8 mouse cellular contexts compared by ENCODE assay signal in the genomic region with DNA sequence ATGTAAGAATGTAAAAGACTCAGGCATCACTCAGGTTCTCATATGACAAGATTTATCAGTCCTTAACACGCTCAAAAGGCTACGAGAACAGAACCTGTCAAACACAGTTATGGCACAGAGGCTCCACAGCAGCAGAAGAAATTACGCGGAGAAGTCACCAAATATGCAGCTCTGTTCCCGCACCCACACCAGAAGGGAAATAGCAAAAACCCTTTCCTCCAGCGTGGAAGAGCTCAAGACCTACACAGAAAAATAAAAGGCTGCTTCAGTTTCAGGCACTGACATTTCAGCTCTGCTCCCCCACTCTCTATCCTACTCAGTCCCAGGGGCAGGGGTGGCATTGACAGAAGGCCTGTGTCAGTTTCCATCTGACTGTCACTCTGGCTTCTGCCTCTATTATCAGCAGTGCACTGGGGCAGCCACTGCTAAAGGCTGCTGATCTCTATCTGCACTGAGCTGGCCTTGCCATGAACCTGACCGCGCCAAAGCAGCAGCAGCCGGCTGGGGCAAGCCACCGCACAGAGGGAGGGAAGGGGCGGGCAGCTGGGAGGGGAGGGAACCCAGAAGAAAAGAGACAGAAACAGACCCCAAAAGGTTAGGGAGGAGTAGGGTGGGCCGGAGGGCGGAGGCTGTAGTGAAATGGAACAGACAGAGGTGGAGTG.
DNase-seq lines count a peak whose midpoint lies in the region; ATAC-seq lines count a peak whose summit lies in the region.

No protein-coding gene starts in this region.

- no peaks in the 10 kb centered on the region for H3K27me3 ChIP-seq in heart, embryonic 11.5 days (ENCODE audit: control insufficient read depth, insufficient read depth, low read length)
- no peaks in the 10 kb centered on the region for H3K27me3 ChIP-seq in hindbrain, embryonic 13.5 days

- no peaks in the 10 kb centered on the region for H3K36me3 ChIP-seq in heart, embryonic 11.5 days (ENCODE audit: control insufficient read depth, insufficient read depth, low read length)
- H3K36me3 ChIP-seq in hindbrain, embryonic 13.5 days: no peaks in the 10 kb centered on the region

- H3K9ac ChIP-seq in heart, embryonic 11.5 days (ENCODE audit: low read depth, low read length): peak overlapping the region; percentile 11; the same call in 1 of the 2 replicates
- H3K9ac ChIP-seq in hindbrain, embryonic 13.5 days: peak overlapping the region; percentile 60

- ATAC-seq in heart, embryonic 11.5 days (replicated peaks; ENCODE audit: insufficient number of reproducible peaks, low FRiP score, low TSS enrichment): peak; percentile 77
- peak; percentile 98 for ATAC-seq in hindbrain, embryonic 13.5 days (ENCODE audit: low FRiP score)

- H3K4me3 ChIP-seq in heart, embryonic 11.5 days (ENCODE audit: low read depth, low read length): peak overlapping the region; percentile 30
- H3K4me3 ChIP-seq in hindbrain, embryonic 13.5 days: peak overlapping the region; percentile 24

- H3K4me2 ChIP-seq in heart, embryonic 11.5 days: peak overlapping the region; percentile 66
- peak overlapping the region; percentile 51 for H3K4me2 ChIP-seq in hindbrain, embryonic 13.5 days

- WGBS in heart, embryonic 11.5 days (ENCODE audit: insufficient replicate concordance): 19% methylated on average over 13 of the region's 13 CpGs
- WGBS in hindbrain, embryonic 13.5 days: 19% methylated on average over 13 of the region's 13 CpGs

- no peak for DNase-seq in heart, postnatal 36 days
- DNase-seq in adrenal gland, postnatal 25 days: peak; percentile 13
- peak; percentile 7 to 12 for DNase-seq in left cerebral cortex, postnatal 14 days (ENCODE audit: low spot score in 2 of 2)
- DNase-seq in retina, embryonic 14.5 days (ENCODE audit: low spot score): peak; percentile 81
- no peak for DNase-seq in testis, postnatal 14 days (ENCODE audit: low spot score)
- no peak for DNase-seq in thymus, postnatal 4 days

- intact Hi-C loops in heart, postnatal 36 days (cut with DNase I): no loop called here
- intact Hi-C loops in left cerebral cortex, postnatal 14 days (cut with DNase I): no loop called here

- peaks cover 6% of the 10 kb centered on the region; the same call in 1 of the 2 replicates for H3K4me1 ChIP-seq in heart, embryonic 11.5 days (ENCODE audit: control insufficient read depth, insufficient read depth, low read length)
- peaks cover 14% of the 10 kb centered on the region for H3K4me1 ChIP-seq in hindbrain, embryonic 13.5 days (replicated peaks)

- peak overlapping the region; percentile 38; the same call in 1 of the 2 replicates for H3K27ac ChIP-seq in heart, embryonic 11.5 days (ENCODE audit: low read depth, low read length)
- H3K27ac ChIP-seq in hindbrain, embryonic 13.5 days: peak overlapping the region; percentile 87

- H3K9me3 ChIP-seq in heart, embryonic 11.5 days (replicated peaks; ENCODE audit: control insufficient read depth, low read length): no peaks in the 10 kb centered on the region
- no peaks in the 10 kb centered on the region for H3K9me3 ChIP-seq in hindbrain, embryonic 13.5 days

Comparison
In these comparisons a context has a peak if more than half of its experiments do, and no peak if none do; other contexts are left out.
1. DNase-seq: peak in adrenal gland, postnatal 25 days (single experiment), left cerebral cortex, postnatal 14 days (2 of 2) and retina, embryonic 14.5 days (single experiment); none in heart, postnatal 36 days (0 of 2), testis, postnatal 14 days (single experiment) and thymus, postnatal 4 days (single experiment).